8 mouse cellular contexts compared by ENCODE assay signal in the genomic region with DNA sequence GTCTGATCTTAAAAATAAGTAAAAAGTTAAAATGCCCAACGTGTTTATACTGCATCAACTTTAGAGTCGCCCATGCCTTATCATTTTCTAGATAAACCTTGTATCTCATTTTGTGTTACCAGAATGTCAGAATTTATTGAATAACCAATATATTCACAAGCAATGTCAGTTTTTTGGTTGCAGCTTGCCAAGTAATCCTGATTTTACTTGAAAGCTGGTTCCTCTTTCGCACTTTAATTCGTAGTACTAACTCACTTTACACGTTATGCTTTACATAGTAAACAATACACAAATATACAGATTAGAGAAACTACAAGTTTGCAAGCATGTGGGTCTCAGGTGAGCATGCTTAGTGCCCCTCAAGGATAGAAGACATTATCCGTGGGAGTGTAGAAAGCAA. TPM values are rescaled to one million over a fixed set of nuclear protein-coding genes. Genes with fewer than 3 reads are reported as not detected.
A peak's percentile ranks its signal among the peaks of the same experiment; 100 is the strongest.
DNase-seq lines count a peak whose midpoint lies in the region; ATAC-seq and TF ChIP-seq lines count a peak whose summit lies in the region.
"Had no signal": no experiment of that assay in that cellular context is flagged by ENCODE, and none has a peak within 500 bp of the region (broad histone marks: within the 10 kb centered on the region; RNA-seq: fewer than 3 reads in every experiment).

No protein-coding gene starts in this region.

- no peak overlapping the region for H3K9ac ChIP-seq in hindbrain, embryonic 12.5 days
- no peak overlapping the region for H3K9ac ChIP-seq in hindbrain, embryonic 16.5 days (ENCODE audit: low read depth, low read length)
- H3K9ac ChIP-seq in midbrain, embryonic 15.5 days: no peak overlapping the region
- H3K9ac ChIP-seq in midbrain, embryonic 11.5 days (ENCODE audit: low read length): no peak overlapping the region
- H3K9ac ChIP-seq in limb, embryonic 15.5 days: no peak overlapping the region
- H3K9ac ChIP-seq in stomach, postnatal 0 days (ENCODE audit: low read length): no peak overlapping the region

- WGBS in hindbrain, embryonic 12.5 days: 72% methylated on average over 6 of the region's 6 CpGs
- WGBS in hindbrain, embryonic 16.5 days: 71% methylated on average over 6 of the region's 6 CpGs
- WGBS in midbrain, embryonic 15.5 days: 78% methylated on average over 6 of the region's 6 CpGs
- 75% methylated on average over 6 of the region's 6 CpGs for WGBS in midbrain, embryonic 11.5 days
- 67% methylated on average over 6 of the region's 6 CpGs for WGBS in limb, embryonic 15.5 days
- WGBS in stomach, postnatal 0 days: 58% methylated on average over 6 of the region's 6 CpGs

- H3K4me1 ChIP-seq in hindbrain, embryonic 12.5 days: peaks cover 11% of the 10 kb centered on the region
- H3K4me1 ChIP-seq in hindbrain, embryonic 16.5 days (ENCODE audit: control insufficient read depth, insufficient read depth, low read depth, low read length): peaks cover 6% of the 10 kb centered on the region
- H3K4me1 ChIP-seq in midbrain, embryonic 15.5 days: peaks cover 8% of the 10 kb centered on the region
- H3K4me1 ChIP-seq in midbrain, embryonic 11.5 days (ENCODE audit: control insufficient read depth, insufficient read depth, low read length): no peaks in the 10 kb centered on the region; the same call in 1 of the 2 replicates
- peaks cover 8% of the 10 kb centered on the region; the same call in 1 of the 2 replicates for H3K4me1 ChIP-seq in limb, embryonic 15.5 days
- H3K4me1 ChIP-seq in stomach, postnatal 0 days (replicated peaks; ENCODE audit: control insufficient read depth, insufficient read depth): no peaks in the 10 kb centered on the region

- no peak for TF ChIP-seq EP300 in stomach, postnatal 0 days (optimal IDR thresholded peaks at IDR 0.05)

- no peak for DNase-seq in midbrain, embryonic 11.5 days (ENCODE audit: low spot score, missing footprints)
- DNase-seq in stomach, postnatal 0 days (ENCODE audit: low spot score): no peak
- DNase-seq in T-cell, adult 2 months (ENCODE audit: low spot score): no peak

- no peaks in the 10 kb centered on the region for H3K9me3 ChIP-seq in hindbrain, embryonic 12.5 days (replicated peaks)
- no peaks in the 10 kb centered on the region for H3K9me3 ChIP-seq in hindbrain, embryonic 16.5 days (ENCODE audit: control insufficient read depth, low read length)
- no peaks in the 10 kb centered on the region for H3K9me3 ChIP-seq in midbrain, embryonic 15.5 days
- no peaks in the 10 kb centered on the region for H3K9me3 ChIP-seq in midbrain, embryonic 11.5 days (ENCODE audit: control insufficient read depth, low read length)
- no peaks in the 10 kb centered on the region for H3K9me3 ChIP-seq in limb, embryonic 15.5 days
- no peaks in the 10 kb centered on the region for H3K9me3 ChIP-seq in stomach, postnatal 0 days (ENCODE audit: control insufficient read depth, low read length)
- H3K9me3 ChIP-seq: midbrain, embryonic 10.5 days had no signal

- H3K4me3 ChIP-seq in hindbrain, embryonic 12.5 days: no peak overlapping the region
- H3K4me3 ChIP-seq in hindbrain, embryonic 16.5 days (ENCODE audit: low read length): no peak overlapping the region
- no peak overlapping the region for H3K4me3 ChIP-seq in midbrain, embryonic 15.5 days
- no peak overlapping the region for H3K4me3 ChIP-seq in midbrain, embryonic 11.5 days (ENCODE audit: low read depth, low read length)
- H3K4me3 ChIP-seq in limb, embryonic 15.5 days: peak overlapping the region; percentile 52; the same call in 1 of the 2 replicates
- H3K4me3 ChIP-seq in stomach, postnatal 0 days (ENCODE audit: low read depth, low read length): no peak overlapping the region

- peaks cover 22% of the 10 kb centered on the region for H3K27me3 ChIP-seq in hindbrain, embryonic 12.5 days
- peaks cover 8% of the 10 kb centered on the region for H3K27me3 ChIP-seq in hindbrain, embryonic 16.5 days (replicated peaks; ENCODE audit: control insufficient read depth, insufficient read depth, low read length)
- H3K27me3 ChIP-seq in midbrain, embryonic 15.5 days (replicated peaks): peaks cover 21% of the 10 kb centered on the region
- peaks cover 12% of the 10 kb centered on the region for H3K27me3 ChIP-seq in midbrain, embryonic 11.5 days (ENCODE audit: control insufficient read depth, insufficient read depth, low read length)
- no peaks in the 10 kb centered on the region for H3K27me3 ChIP-seq in limb, embryonic 15.5 days
- H3K27me3 ChIP-seq in stomach, postnatal 0 days (ENCODE audit: control insufficient read depth, insufficient read depth, low read length): no peaks in the 10 kb centered on the region

- ATAC-seq in hindbrain, embryonic 12.5 days (ENCODE audit: low FRiP score): no peak
- ATAC-seq in hindbrain, embryonic 16.5 days: no peak
- ATAC-seq in midbrain, embryonic 15.5 days (replicated peaks): no peak
- ATAC-seq in midbrain, embryonic 11.5 days (ENCODE audit: low FRiP score): no peak
- ATAC-seq in limb, embryonic 15.5 days (ENCODE audit: insufficient number of reproducible peaks, low FRiP score, low TSS enrichment, low read depth): no peak
- ATAC-seq in stomach, postnatal 0 days (ENCODE audit: low FRiP score, low TSS enrichment): no peak

- no peak overlapping the region for H3K27ac ChIP-seq in hindbrain, embryonic 12.5 days
- H3K27ac ChIP-seq in hindbrain, embryonic 16.5 days (ENCODE audit: low read depth, low read length): no peak overlapping the region
- no peak overlapping the region for H3K27ac ChIP-seq in midbrain, embryonic 15.5 days
- H3K27ac ChIP-seq in midbrain, embryonic 11.5 days (ENCODE audit: low read depth, low read length): no peak overlapping the region
- no peak overlapping the region for H3K27ac ChIP-seq in limb, embryonic 15.5 days
- no peak overlapping the region for H3K27ac ChIP-seq in stomach, postnatal 0 days (replicated peaks)

- H3K4me2 ChIP-seq in hindbrain, embryonic 12.5 days (replicated peaks): peak overlapping the region; percentile 73; the same call in 1 of the 2 replicates
- no peak overlapping the region; the same call in 1 of the 2 replicates for H3K4me2 ChIP-seq in hindbrain, embryonic 16.5 days (ENCODE audit: low read length)
- H3K4me2 ChIP-seq in midbrain, embryonic 15.5 days: peak overlapping the region; percentile 67; the same call in 1 of the 2 replicates
- H3K4me2 ChIP-seq in midbrain, embryonic 11.5 days: no peak overlapping the region
- H3K4me2 ChIP-seq in limb, embryonic 15.5 days: peak overlapping the region; percentile 87
- H3K4me2 ChIP-seq in stomach, postnatal 0 days (replicated peaks; ENCODE audit: low read depth): peak overlapping the region; percentile 70

- no peaks in the 10 kb centered on the region for H3K36me3 ChIP-seq in hindbrain, embryonic 12.5 days
- H3K36me3 ChIP-seq in hindbrain, embryonic 16.5 days (ENCODE audit: control insufficient read depth, insufficient read depth, low read length): no peaks in the 10 kb centered on the region
- H3K36me3 ChIP-seq in midbrain, embryonic 15.5 days (replicated peaks): no peaks in the 10 kb centered on the region
- H3K36me3 ChIP-seq in midbrain, embryonic 11.5 days (ENCODE audit: control insufficient read depth, insufficient read depth, low read length): no peaks in the 10 kb centered on the region
- no peaks in the 10 kb centered on the region for H3K36me3 ChIP-seq in limb, embryonic 15.5 days
- H3K36me3 ChIP-seq in stomach, postnatal 0 days (ENCODE audit: control insufficient read depth, insufficient read depth, low read length): no peaks in the 10 kb centered on the region
- H3K36me3 ChIP-seq: midbrain, embryonic 10.5 days had no signal

- TF ChIP-seq CTCF in stomach, postnatal 0 days (IDR thresholded peaks at IDR 0.05; ENCODE audit: low read depth): no peak

RNA-seq across cellular contexts. Expression of a gene that starts 15.7 kb away (rescaled TPM):
- 6.9 and 7.6 TPM in 2 replicates for polyA plus RNA-seq in hindbrain, embryonic 12.5 days (2016; fragmentation: Nextera tagmentation; extraction: Ambion mirVana)
- polyA plus RNA-seq in hindbrain, embryonic 16.5 days (2015; fragmentation: Nextera tagmentation; extraction: Ambion mirVana): 0.71 and 0.96 TPM in 2 replicates
- polyA plus RNA-seq in midbrain, embryonic 15.5 days (2015; fragmentation: Nextera tagmentation; extraction: Ambion mirVana): 0.45 and 0.59 TPM in 2 replicates
- 4.2 and 5.3 TPM in 2 replicates for polyA plus RNA-seq in midbrain, embryonic 11.5 days (2014; fragmentation: Nextera tagmentation; extraction: Ambion mirVana)
- 4.8 TPM in 2 replicates for polyA plus RNA-seq in limb, embryonic 15.5 days (2015; fragmentation: Nextera tagmentation; extraction: Ambion mirVana)
- polyA plus RNA-seq in stomach, postnatal 0 days (2015; fragmentation: Nextera tagmentation; extraction: Ambion mirVana): 1.4 and 1.5 TPM in 2 replicates

RNA-seq across cellular contexts. Expression of a gene that starts 36.9 kb away (rescaled TPM):
- polyA plus RNA-seq in hindbrain, embryonic 12.5 days (2016; fragmentation: Nextera tagmentation; extraction: Ambion mirVana): 89.0 and 93.8 TPM in 2 replicates
- 84.5 and 88.6 TPM in 2 replicates for polyA plus RNA-seq in hindbrain, embryonic 16.5 days (2015; fragmentation: Nextera tagmentation; extraction: Ambion mirVana)
- 63.6 and 72.6 TPM in 2 replicates for polyA plus RNA-seq in midbrain, embryonic 15.5 days (2015; fragmentation: Nextera tagmentation; extraction: Ambion mirVana)
- polyA plus RNA-seq in midbrain, embryonic 11.5 days (2014; fragmentation: Nextera tagmentation; extraction: Ambion mirVana): 70.4 and 81.3 TPM in 2 replicates
- polyA plus RNA-seq in limb, embryonic 15.5 days (2015; fragmentation: Nextera tagmentation; extraction: Ambion mirVana): 49.1 and 53.7 TPM in 2 replicates
- polyA plus RNA-seq in stomach, postnatal 0 days (2015; fragmentation: Nextera tagmentation; extraction: Ambion mirVana): 145 and 153 TPM in 2 replicates

Comparison
In these comparisons a context has a peak if more than half of its experiments do, and no peak if none do; other contexts are left out.
1. H3K4me2 ChIP-seq: peak in hindbrain, embryonic 12.5 days (single experiment), midbrain, embryonic 15.5 days (single experiment), limb, embryonic 15.5 days (single experiment) and stomach, postnatal 0 days (single experiment); none in hindbrain, embryonic 16.5 days (single experiment) and midbrain, embryonic 11.5 days (single experiment).